Mouse (Mus musculus) kidney, adult 2 months (tissue): ENCODE results near the gene Prdx1. TPM values are rescaled to one million over a fixed set of nuclear protein-coding genes. Genes with fewer than 3 reads are reported as not detected.

Source experiments
- DNase-seq: peaks from one replicate; pipeline ENCODE4 v3.0.0; 2021
- H3K27ac ChIP-seq: fragments of 200-500 bp; 2 replicates; pipeline ENCODE4 v1.5.1; 2012; ENCODE audit warnings: low read depth, low read length, control low read depth, inconsistent platforms; ENCODE audit not compliant: insufficient read depth
- H3K27me3 ChIP-seq: fragments of 200-500 bp; replicated peaks from 2 replicates; pipeline ENCODE4 v1.6.1; 2012; ENCODE audit warnings: mild to moderate bottlenecking, moderate library complexity, low read length, inconsistent platforms; ENCODE audit not compliant: control insufficient read depth, insufficient read depth
- H3K36me3 ChIP-seq: fragments of 200-500 bp; 2 replicates; pipeline ENCODE4 v1.6.1; 2012; ENCODE audit warnings: mild to moderate bottlenecking, moderate library complexity, low read length, inconsistent platforms; ENCODE audit not compliant: control insufficient read depth, insufficient read depth
- H3K4me1 ChIP-seq: fragments of 200-500 bp; 2 replicates; pipeline ENCODE4 v1.6.1; 2011; ENCODE audit warnings: low read length; ENCODE audit not compliant: control insufficient read depth, insufficient read depth
- H3K4me3 ChIP-seq: fragments of 200-500 bp; 2 replicates; pipeline ENCODE4 v1.5.1; 2011; ENCODE audit warnings: mild to moderate bottlenecking, low read depth, low read length, control low read depth; ENCODE audit not compliant: insufficient read depth
- CTCF ChIP-seq: fragments of 200-500 bp; conservative IDR thresholded peaks from 2 replicates; pipeline ENCODE4 v1.5.1; 2011; ENCODE audit warnings: low read depth, mild to moderate bottlenecking, control low read depth, low read length, moderate library complexity, mixed read lengths; ENCODE audit not compliant: insufficient read depth, insufficient read length
- POLR2A ChIP-seq: fragments of 200-500 bp; IDR thresholded peaks from one replicate; pipeline ENCODE4 v1.6.1; 2011; ENCODE audit warnings: low read depth, low read length, control low read depth
- WGBS: fragments of 180-500 bp; shearing (Covaris S2); methylation state at CpG from one replicate; pipeline ENCODE4 v1.1.7; 2018; 5-methylcytosine and 5-hydroxymethylcytosine counted together
- polyA plus RNA-seq: library from polyadenylated mRNA; depleted of rRNA; stranded (reverse); fragments of >200 nt; gene quantifications from 2 replicates; pipeline ENCODE4 v1.2.3, GENCODE M21; 2012

Gene Prdx1
- polyA plus RNA-seq, 1 experiment: 478 TPM

- Histone ChIP-seq H3K27ac (0 out of 2 replicates have a peak overlapping the region, but pooled peaks have one; percentile 71), H3K4me3 (no peak overlapping the region), H3K27me3 (no peaks in the 10 kb centered on the region), H3K36me3 (no peaks in the 10 kb centered on the region; the same call in 1 of the 2 replicates), H3K4me1 (peaks cover 7% of the 10 kb centered on the region; the same call in 1 of the 2 replicates)
- DNase-seq: no peak
- 83% methylated on average over 5 of the region's 5 CpGs for WGBS
- TF ChIP-seq CTCF (no peak), POLR2A (no peak)
Measured at GRCm38 (mm10) chr4:116725444-116725843, 40.1 kb downstream of the Prdx1 start.

GRCm38 (mm10) chr4:116727401-116727800, 42.1 kb downstream of the Prdx1 start:
- DNase-seq: peak; percentile 82
- 40% methylated on average over 3 of the region's 3 CpGs for WGBS
- Histone ChIP-seq H3K36me3 (no peaks in the 10 kb centered on the region; the same call in 1 of the 2 replicates), H3K4me1 (peaks cover 12% of the 10 kb centered on the region; the same call in 1 of the 2 replicates), H3K4me3 (no peak overlapping the region), H3K27ac (peak overlapping the region; percentile 83), H3K27me3 (no peaks in the 10 kb centered on the region)
- TF ChIP-seq CTCF (no peak), POLR2A (no peak)

- H3K36me3 ChIP-seq: no peaks in the 10 kb centered on the region; the same call in 1 of the 2 replicates
- peak; percentile 28 for DNase-seq
- H3K27me3 ChIP-seq: no peaks in the 10 kb centered on the region
- H3K27ac ChIP-seq: peak overlapping the region; percentile 75
- peaks cover 15% of the 10 kb centered on the region; the same call in 1 of the 2 replicates for H3K4me1 ChIP-seq
- no peak for TF ChIP-seq CTCF
- no peak for TF ChIP-seq POLR2A
- no peak overlapping the region for H3K4me3 ChIP-seq
- WGBS: 77% methylated on average over 3 of the region's 3 CpGs
Measured at GRCm38 (mm10) chr4:116729532-116729931, 44.2 kb downstream of the Prdx1 start.

GRCm38 (mm10) chr4:116731077-116731476, 45.7 kb downstream of the Prdx1 start:
- DNase-seq: no peak

GRCm38 (mm10) chr4:116732355-116732754, 47.0 kb downstream of the Prdx1 start:
- 38% methylated on average over 5 of the region's 5 CpGs for WGBS
- no peaks in the 10 kb centered on the region; the same call in 1 of the 2 replicates for H3K36me3 ChIP-seq
- TF ChIP-seq CTCF (no peak), POLR2A (no peak)
- DNase-seq: peak; percentile 82
- H3K27me3 ChIP-seq: no peaks in the 10 kb centered on the region
- no peak overlapping the region for H3K4me3 ChIP-seq
- no peak overlapping the region for H3K27ac ChIP-seq
- peaks cover 15% of the 10 kb centered on the region; the same call in 1 of the 2 replicates for H3K4me1 ChIP-seq

More at GRCm38 (mm10) chr4:116731077-116731476, 45.7 kb downstream of the Prdx1 start:
- H3K27me3 ChIP-seq: no peaks in the 10 kb centered on the region
- TF ChIP-seq CTCF (no peak), POLR2A (no peak)
- 79% methylated on average over 9 of the region's 9 CpGs for WGBS
- H3K27ac ChIP-seq: no peak overlapping the region
- peaks cover 15% of the 10 kb centered on the region; the same call in 1 of the 2 replicates for H3K4me1 ChIP-seq
- H3K4me3 ChIP-seq: no peak overlapping the region
- H3K36me3 ChIP-seq: no peaks in the 10 kb centered on the region; the same call in 1 of the 2 replicates

- no peak overlapping the region for H3K4me3 ChIP-seq
- H3K27ac ChIP-seq: no peak overlapping the region
- H3K36me3 ChIP-seq: no peaks in the 10 kb centered on the region
- WGBS: 89% methylated on average over 2 of the region's 2 CpGs
- H3K27me3 ChIP-seq: no peaks in the 10 kb centered on the region
- TF ChIP-seq CTCF (no peak), POLR2A (no peak)
- H3K4me1 ChIP-seq: peaks cover 7% of the 10 kb centered on the region; the same call in 1 of the 2 replicates
- DNase-seq: no peak
Measured at GRCm38 (mm10) chr4:116734996-116735395, 49.7 kb downstream of the Prdx1 start.

GRCm38 (mm10) chr4:116738972-116739751, 53.8 kb downstream of the Prdx1 start:
- Histone ChIP-seq H3K27ac (no peak overlapping the region), H3K4me3 (no peak overlapping the region), H3K36me3 (no peaks in the 10 kb centered on the region), H3K27me3 (no peaks in the 10 kb centered on the region), H3K4me1 (no peaks in the 10 kb centered on the region; the same call in 1 of the 2 replicates)
- no peak for DNase-seq
- 72% methylated on average over 9 of the region's 9 CpGs for WGBS
- TF ChIP-seq POLR2A: no peak
- TF ChIP-seq CTCF: no peak
